Mouse (Mus musculus): ENCODE data around the gene Cd209g. TPM values are rescaled to one million over a fixed set of nuclear protein-coding genes. Genes with fewer than 3 reads are reported as not detected.

The Cd209g gene
- polyA plus RNA-seq, 1 experiment = 4.6 TPM

- Histone ChIP-seq H3K27me3 (ENCODE audit: control insufficient read depth, insufficient read depth, low read length) (no peaks in the 10 kb centered on the region), H3K36me3 (ENCODE audit: control insufficient read depth, insufficient read depth, low read length) (no peaks in the 10 kb centered on the region), H3K4me1 (ENCODE audit: control insufficient read depth, insufficient read depth, insufficient read length) (no peaks in the 10 kb centered on the region; the same call in 1 of the 2 replicates), H3K4me3 (ENCODE audit: extremely low read depth, insufficient read depth, insufficient read length) (no peak overlapping the region), H3K27ac (ENCODE audit: insufficient read depth, low read length) (no peak overlapping the region)
- DNase-seq (ENCODE audit: low read depth in 1 of 2, low spot score in 2 of 2) = no peak
- TF ChIP-seq CTCF (IDR thresholded peaks at IDR 0.05; ENCODE audit: extremely low read depth, insufficient read depth, insufficient read length, insufficient replicate concordance) (no peak), POLR2A (IDR thresholded peaks at IDR 0.05; ENCODE audit: low read depth, low read length) (no peak)
- WGBS = 91% methylated on average over 3 of the region's 3 CpGs
These were observed 38.6 kb downstream of the Cd209g start for GRCm38 (mm10) chr8:4172486-4172885.

GRCm38 (mm10) chr8:4174018-4174417 lies 40.1 kb downstream of the Cd209g start:
- no peaks in the 10 kb centered on the region for H3K36me3 ChIP-seq (ENCODE audit: control insufficient read depth, insufficient read depth, low read length)
- no peaks in the 10 kb centered on the region; the same call in 1 of the 2 replicates for H3K4me1 ChIP-seq (ENCODE audit: control insufficient read depth, insufficient read depth, insufficient read length)
- 95% methylated on average over 2 of the region's 2 CpGs for WGBS
- no peaks in the 10 kb centered on the region for H3K27me3 ChIP-seq (ENCODE audit: control insufficient read depth, insufficient read depth, low read length)
- no peak overlapping the region for H3K27ac ChIP-seq (ENCODE audit: insufficient read depth, low read length)
- TF ChIP-seq CTCF (IDR thresholded peaks at IDR 0.05; ENCODE audit: extremely low read depth, insufficient read depth, insufficient read length, insufficient replicate concordance) (no peak), POLR2A (IDR thresholded peaks at IDR 0.05; ENCODE audit: low read depth, low read length) (no peak)
- no peak overlapping the region for H3K4me3 ChIP-seq (ENCODE audit: extremely low read depth, insufficient read depth, insufficient read length)
- DNase-seq (ENCODE audit: low read depth in 1 of 2, low spot score in 2 of 2) = no peak

GRCm38 (mm10) chr8:4183409-4183808 lies 49.5 kb downstream of the Cd209g start:
- Histone ChIP-seq H3K27me3 (ENCODE audit: control insufficient read depth, insufficient read depth, low read length) (no peaks in the 10 kb centered on the region), H3K27ac (ENCODE audit: insufficient read depth, low read length) (no peak overlapping the region), H3K4me3 (ENCODE audit: extremely low read depth, insufficient read depth, insufficient read length) (no peak overlapping the region), H3K36me3 (ENCODE audit: control insufficient read depth, insufficient read depth, low read length) (peaks cover 4% of the 10 kb centered on the region), H3K4me1 (ENCODE audit: control insufficient read depth, insufficient read depth, insufficient read length) (no peaks in the 10 kb centered on the region)
- 82% methylated on average over 8 of the region's 8 CpGs for WGBS
- DNase-seq (ENCODE audit: low read depth in 1 of 2, low spot score in 2 of 2) = no peak
- TF ChIP-seq CTCF (IDR thresholded peaks at IDR 0.05; ENCODE audit: extremely low read depth, insufficient read depth, insufficient read length, insufficient replicate concordance) (no peak), POLR2A (IDR thresholded peaks at IDR 0.05; ENCODE audit: low read depth, low read length) (no peak)

- no peaks in the 10 kb centered on the region for H3K27me3 ChIP-seq (ENCODE audit: control insufficient read depth, insufficient read depth, low read length)
- DNase-seq (ENCODE audit: low read depth in 1 of 2, low spot score in 2 of 2) = no peak
- no peak overlapping the region for H3K4me3 ChIP-seq (ENCODE audit: extremely low read depth, insufficient read depth, insufficient read length)
- H3K27ac ChIP-seq (ENCODE audit: insufficient read depth, low read length) = no peak overlapping the region
- no peaks in the 10 kb centered on the region for H3K4me1 ChIP-seq (ENCODE audit: control insufficient read depth, insufficient read depth, insufficient read length)
- TF ChIP-seq CTCF (IDR thresholded peaks at IDR 0.05; ENCODE audit: extremely low read depth, insufficient read depth, insufficient read length, insufficient replicate concordance) (no peak), POLR2A (IDR thresholded peaks at IDR 0.05; ENCODE audit: low read depth, low read length) (no peak)
- peaks cover 4% of the 10 kb centered on the region for H3K36me3 ChIP-seq (ENCODE audit: control insufficient read depth, insufficient read depth, low read length)
- WGBS = 92% methylated on average over 2 of the region's 2 CpGs
These were observed 52.3 kb downstream of the Cd209g start for GRCm38 (mm10) chr8:4186151-4186550.

Other genes starting within 250 kb of the Cd209g start
- 2.6 and 7.8 TPM in 2 replicates for gene Cd209b, start 207.3 kb upstream of the Cd209g start, polyA plus RNA-seq (2012; rRNA removed)
- 0.40 and 0.53 TPM in 2 replicates for gene Cd209c, start 179.4 kb upstream of the Cd209g start, polyA plus RNA-seq (2012; rRNA removed)
- gene Cd209f, start 28.3 kb upstream of the Cd209g start, polyA plus RNA-seq (2012; rRNA removed) = 2.8 and 10.7 TPM in 2 replicates
- gene Evi5l, start 32.5 kb downstream of the Cd209g start, polyA plus RNA-seq (2012; rRNA removed) = 10.2 and 12.9 TPM in 2 replicates
- 0.14 and 0.16 TPM in 2 replicates for gene Prr36, start 83.4 kb downstream of the Cd209g start, polyA plus RNA-seq (2012; rRNA removed)
- gene Lrrc8e, start 92.7 kb downstream of the Cd209g start, polyA plus RNA-seq (2012; rRNA removed) = 0.02 and 0.06 TPM in 2 replicates
- gene Map2k7, start 104.6 kb downstream of the Cd209g start, polyA plus RNA-seq (2012; rRNA removed) = 24.9 and 28.7 TPM in 2 replicates
- gene Gm49320, start 104.8 kb downstream of the Cd209g start, polyA plus RNA-seq (2012; rRNA removed) = 0.63 and 1.2 TPM in 2 replicates
- gene Tgfbr3l, start 114.1 kb downstream of the Cd209g start, polyA plus RNA-seq (2012; rRNA removed) = 13.9 and 25.2 TPM in 2 replicates
- 19.6 and 22.9 TPM in 2 replicates for gene Snapc2, start 119.0 kb downstream of the Cd209g start, polyA plus RNA-seq (2012; rRNA removed)
- 4.1 and 4.4 TPM in 2 replicates for gene Ctxn1, start 125.2 kb downstream of the Cd209g start, polyA plus RNA-seq (2012; rRNA removed)
- gene Timm44, start 141.8 kb downstream of the Cd209g start, polyA plus RNA-seq (2012; rRNA removed) = 42.1 and 42.8 TPM in 2 replicates
- gene Ccl25, start 191.1 kb downstream of the Cd209g start, polyA plus RNA-seq (2012; rRNA removed) = 1.6 and 1.7 TPM in 2 replicates
- gene Elavl1, start 191.3 kb downstream of the Cd209g start, polyA plus RNA-seq (2012; rRNA removed) = 19.3 and 23.2 TPM in 2 replicates

Data from spleen, adult 2 months (tissue).